8 mouse cellular contexts compared by ENCODE assay signal in genomic region chr7:127232622-127233367, GRCm38 (mm10). TPM values are rescaled to one million over a fixed set of nuclear protein-coding genes. Genes with fewer than 3 reads are reported as not detected.
DNase-seq lines count a peak whose midpoint lies in the region; ATAC-seq and TF ChIP-seq lines count a peak whose summit lies in the region.

Zfp553 (plus strand) TSS chr7:127233061.
Sept1 (minus strand) TSS chr7:127233130.

- ATAC-seq in heart, embryonic 14.5 days (ENCODE audit: insufficient number of reproducible peaks, insufficient read depth, low FRiP score, low read depth): peak; percentile 87
- ATAC-seq in liver, embryonic 14.5 days (ENCODE audit: insufficient read depth): peak; percentile 84
- ATAC-seq in stomach, embryonic 15.5 days (ENCODE audit: insufficient read depth, low FRiP score, low read depth): peak; percentile 91

- peak within 1 kb of the TSS; percentile 73 for H3K4me3 ChIP-seq in forebrain, embryonic 10.5 days
- H3K4me3 ChIP-seq in heart, embryonic 14.5 days (ENCODE audit: control insufficient read depth in 1 of 2, insufficient read depth in 1 of 2, low read depth in 1 of 2, low read length in 2 of 2): peak within 1 kb of the TSS; percentile 89 to 99
- peak within 1 kb of the TSS; percentile 91 to 92 for H3K4me3 ChIP-seq in liver, embryonic 14.5 days (ENCODE audit: insufficient read depth in 1 of 2, low read depth in 2 of 2, low read length in 2 of 2)
- peak within 1 kb of the TSS; percentile 80 for H3K4me3 ChIP-seq in stomach, embryonic 15.5 days (replicated peaks)

- peak; percentile 66 to 69 for DNase-seq in CD8-positive naive resting alpha-beta T cell, adult 2 months (ENCODE audit: low read depth in 2 of 2, low spot score in 2 of 2)
- DNase-seq in c-Kit-positive CD71-negative TER-119-negative erythroid progenitor cells, embryonic 14.5 days (ENCODE audit: low read depth): peak; percentile 62
- peak; percentile 92 for DNase-seq in forebrain, embryonic 10.5 days (ENCODE audit: extremely low spot score, low spot score)
- peak; percentile 91 for DNase-seq in kidney, postnatal 10 days
- peak in 2 of 3 experiments; percentile 37 to 67 for DNase-seq in liver, embryonic 14.5 days (ENCODE audit: low read depth in 3 of 3, low spot score in 3 of 3)
- DNase-seq in natural killer cell, adult 2 months (ENCODE audit: low spot score in 2 of 2): peak; percentile 61 to 67

- H3K9ac ChIP-seq in heart, embryonic 14.5 days (ENCODE audit: low read length): peak within 1 kb of the TSS; percentile 97
- peak within 1 kb of the TSS; percentile 92 for H3K9ac ChIP-seq in liver, embryonic 14.5 days (replicated peaks)
- peak within 1 kb of the TSS; percentile 80 for H3K9ac ChIP-seq in stomach, embryonic 15.5 days

- peaks cover 39% of the 10 kb centered on the region for H3K4me1 ChIP-seq in forebrain, embryonic 10.5 days
- H3K4me1 ChIP-seq in heart, embryonic 14.5 days (ENCODE audit: control insufficient read depth in 2 of 2, insufficient read depth in 2 of 2, low read length in 2 of 2): peaks cover 10 to 26% of the 10 kb centered on the region in 2 experiments
- peaks cover 10 to 14% of the 10 kb centered on the region in 2 experiments for H3K4me1 ChIP-seq in liver, embryonic 14.5 days (replicated peaks; ENCODE audit: control insufficient read depth in 2 of 2, insufficient read depth in 2 of 2, low read length in 1 of 2)
- H3K4me1 ChIP-seq in stomach, embryonic 15.5 days: peaks cover 15% of the 10 kb centered on the region

- peaks cover 73% of the 10 kb centered on the region for H3K36me3 ChIP-seq in forebrain, embryonic 10.5 days (replicated peaks)
- H3K36me3 ChIP-seq in heart, embryonic 14.5 days (ENCODE audit: control insufficient read depth, insufficient read depth, low read length): peaks cover 51% of the 10 kb centered on the region
- peaks cover 17% of the 10 kb centered on the region for H3K36me3 ChIP-seq in liver, embryonic 14.5 days (replicated peaks; ENCODE audit: control insufficient read depth, insufficient read depth, low read depth)
- H3K36me3 ChIP-seq in stomach, embryonic 15.5 days: peaks cover 28% of the 10 kb centered on the region

- under 1% methylated on average over 64 of the region's 64 CpGs for WGBS in forebrain, embryonic 10.5 days
- under 1% methylated on average over 61 of the region's 64 CpGs for WGBS in heart, embryonic 14.5 days
- WGBS in liver, embryonic 14.5 days (ENCODE audit: insufficient replicate concordance): under 1% methylated on average over 64 of the region's 64 CpGs
- under 1% methylated on average over 63 of the region's 64 CpGs for WGBS in stomach, embryonic 15.5 days

- H3K27ac ChIP-seq in forebrain, embryonic 10.5 days: peak within 1 kb of the TSS; percentile 100
- peak within 1 kb of the TSS; percentile 97 to 99 for H3K27ac ChIP-seq in heart, embryonic 14.5 days (replicated peaks in 1 of 2; ENCODE audit: control insufficient read depth in 1 of 2, insufficient read depth in 1 of 2, low read depth in 2 of 2, low read length in 2 of 2)
- peak within 1 kb of the TSS; percentile 85 for H3K27ac ChIP-seq in liver, embryonic 14.5 days
- peak within 1 kb of the TSS; percentile 98 for H3K27ac ChIP-seq in stomach, embryonic 15.5 days

- H3K27me3 ChIP-seq in forebrain, embryonic 10.5 days (ENCODE audit: poor library complexity, severe bottlenecking): no peaks in the 10 kb centered on the region
- H3K27me3 ChIP-seq in heart, embryonic 14.5 days (ENCODE audit: control insufficient read depth, insufficient read depth, low read length): no peaks in the 10 kb centered on the region
- no peaks in the 10 kb centered on the region for H3K27me3 ChIP-seq in liver, embryonic 14.5 days (ENCODE audit: control insufficient read depth, insufficient read depth, low read length)
- H3K27me3 ChIP-seq in stomach, embryonic 15.5 days (replicated peaks): no peaks in the 10 kb centered on the region

- TF ChIP-seq EP300 in liver, embryonic 14.5 days (IDR thresholded peaks at IDR 0.05; ENCODE audit: low read depth): no peak

- H3K9me3 ChIP-seq in forebrain, embryonic 10.5 days: peaks cover 27% of the 10 kb centered on the region
- no peaks in the 10 kb centered on the region for H3K9me3 ChIP-seq in heart, embryonic 14.5 days (ENCODE audit: control insufficient read depth, low read length)
- no peaks in the 10 kb centered on the region for H3K9me3 ChIP-seq in liver, embryonic 14.5 days (ENCODE audit: control insufficient read depth, low read length)
- H3K9me3 ChIP-seq in stomach, embryonic 15.5 days: no peaks in the 10 kb centered on the region

- TF ChIP-seq CTCF in liver, embryonic 14.5 days (IDR thresholded peaks at IDR 0.05; ENCODE audit: low read depth): no peak

- peak within 1 kb of the TSS; percentile 84 for H3K4me2 ChIP-seq in heart, embryonic 14.5 days (ENCODE audit: low read length)
- H3K4me2 ChIP-seq in liver, embryonic 14.5 days (ENCODE audit: low read depth): peak within 1 kb of the TSS; percentile 85
- peak within 1 kb of the TSS; percentile 53 for H3K4me2 ChIP-seq in stomach, embryonic 15.5 days

RNA-seq across cellular contexts. Expression of gene Zfp553, which starts in this region (rescaled TPM):
- 74.7 and 78.3 TPM in 2 replicates for polyA plus RNA-seq in forebrain, embryonic 10.5 days (2016; fragmentation: Nextera tagmentation; extraction: Ambion mirVana)
- 9.9 and 11.4 TPM in 2 replicates for polyA plus RNA-seq in heart, embryonic 14.5 days (2014; fragmentation: Nextera tagmentation; extraction: Ambion mirVana)
- 3.3 and 3.4 TPM in 2 replicates for polyA plus RNA-seq in liver, embryonic 14.5 days (2012; rRNA removed)
- polyA plus RNA-seq in liver, embryonic 14.5 days (2014; fragmentation: Nextera tagmentation; extraction: Ambion mirVana): 2.4 and 2.8 TPM in 2 replicates
- polyA plus RNA-seq in stomach, embryonic 15.5 days (2015; fragmentation: Nextera tagmentation; extraction: Ambion mirVana): 33.9 and 34.8 TPM in 2 replicates

RNA-seq across cellular contexts. Expression of gene Sept1, which starts in this region (rescaled TPM):
- polyA plus RNA-seq in forebrain, embryonic 10.5 days (2016; fragmentation: Nextera tagmentation; extraction: Ambion mirVana): 30.3 and 32.3 TPM in 2 replicates
- 22.2 and 25.3 TPM in 2 replicates for polyA plus RNA-seq in heart, embryonic 14.5 days (2014; fragmentation: Nextera tagmentation; extraction: Ambion mirVana)
- polyA plus RNA-seq in liver, embryonic 14.5 days (2012; rRNA removed): 10.3 and 16.1 TPM in 2 replicates
- 7.0 TPM in 2 replicates for polyA plus RNA-seq in liver, embryonic 14.5 days (2014; fragmentation: Nextera tagmentation; extraction: Ambion mirVana)
- 17.7 and 19.2 TPM in 2 replicates for polyA plus RNA-seq in stomach, embryonic 15.5 days (2015; fragmentation: Nextera tagmentation; extraction: Ambion mirVana)

Comparison
In these comparisons a context has a peak if more than half of its experiments do, and no peak if none do; other contexts are left out.
1. Peak in every context shown above with its lines: DNase-seq, ATAC-seq, H3K4me3 ChIP-seq and H3K27ac ChIP-seq.